Mouse (Mus musculus) right cerebral cortex, postnatal 25 days (tissue): ENCODE measurements around the gene Apobr.
A peak's percentile ranks its signal among the peaks of the same experiment; 100 is the strongest.

Experiments used
- DNase-seq: peaks from one replicate; pipeline ENCODE4 v3.0.0; 2022

Apobr gene

DNA sequence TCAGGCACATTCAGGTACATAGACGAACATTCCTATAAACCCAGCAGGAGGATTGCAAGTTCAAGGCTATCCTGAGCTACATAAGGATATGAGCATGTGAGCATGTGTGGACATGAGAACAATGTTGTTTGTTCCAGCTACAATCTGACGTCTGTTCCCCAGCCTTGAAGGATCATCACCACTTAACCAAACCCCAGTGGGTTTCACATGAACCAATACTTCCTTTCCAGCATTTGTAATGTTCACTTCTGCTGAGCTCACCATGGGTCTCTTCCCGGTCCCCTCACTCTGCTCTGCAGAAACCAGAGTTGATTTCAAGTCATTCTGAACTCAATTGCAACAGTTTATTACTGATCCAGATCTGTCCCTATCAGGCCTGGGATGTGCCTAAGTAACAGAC lies 17.9 kb downstream of the Apobr start:
- no peak for DNase-seq

DNA sequence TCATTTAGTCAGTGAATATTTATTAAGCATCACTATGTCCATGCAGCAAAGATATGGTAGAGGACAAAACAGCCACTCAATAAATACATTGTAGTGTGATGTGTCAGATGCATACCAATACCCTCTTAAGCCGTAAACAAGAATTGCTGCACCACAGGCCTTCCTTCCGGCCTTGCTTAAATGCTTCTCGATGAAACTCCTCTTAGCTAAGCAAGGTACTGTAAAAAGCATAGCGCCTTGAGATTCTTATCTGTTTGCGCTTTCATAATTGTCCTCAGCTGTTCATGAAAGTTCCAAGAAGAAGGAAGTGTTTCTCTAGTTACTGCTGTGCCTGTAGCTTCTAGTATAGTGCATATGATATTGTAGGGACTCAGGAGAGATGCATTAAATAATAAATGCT lies 21.9 kb downstream of the Apobr start:
- DNase-seq: no peak

DNA sequence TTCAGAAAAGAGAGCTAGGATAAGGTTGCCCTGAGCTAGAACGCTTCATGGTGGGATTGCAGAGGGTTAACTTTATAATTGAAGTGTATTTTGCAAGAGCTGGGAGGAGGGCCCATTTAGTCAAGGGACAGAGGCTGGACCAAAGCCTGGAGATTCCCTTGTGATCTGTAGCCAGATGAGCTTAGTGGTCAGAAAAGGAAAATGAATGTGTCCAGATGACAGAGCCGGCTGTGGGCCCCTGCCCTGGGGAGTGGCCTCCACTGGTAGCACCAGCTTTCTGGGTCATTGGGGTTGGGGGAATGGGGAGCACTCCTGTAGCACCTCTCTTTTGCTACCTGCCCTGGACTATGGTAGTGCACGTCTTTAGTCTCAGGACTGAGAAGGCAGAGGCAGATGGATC lies 22.3 kb downstream of the Apobr start:
- DNase-seq: no peak

DNA sequence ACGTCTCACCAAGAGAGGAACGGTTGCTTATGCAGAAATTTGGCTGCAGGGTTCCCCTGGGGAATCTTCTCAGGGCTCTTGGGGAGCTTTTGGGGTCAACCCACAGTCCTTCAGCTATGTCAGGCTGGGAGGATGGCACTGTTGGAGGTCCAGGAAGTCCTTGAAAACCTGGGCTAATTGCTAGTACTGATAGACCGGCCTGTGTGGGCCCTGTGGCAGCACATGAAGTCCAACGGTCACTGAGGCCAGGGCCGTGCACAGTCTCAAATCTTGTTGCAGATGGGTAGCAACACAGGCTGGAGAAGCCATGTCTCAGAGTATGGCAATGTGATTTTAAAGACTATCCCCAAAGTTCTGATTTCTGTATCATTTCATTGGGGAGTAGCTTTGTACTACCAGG lies 23.1 kb downstream of the Apobr start:
- no peak for DNase-seq

DNA sequence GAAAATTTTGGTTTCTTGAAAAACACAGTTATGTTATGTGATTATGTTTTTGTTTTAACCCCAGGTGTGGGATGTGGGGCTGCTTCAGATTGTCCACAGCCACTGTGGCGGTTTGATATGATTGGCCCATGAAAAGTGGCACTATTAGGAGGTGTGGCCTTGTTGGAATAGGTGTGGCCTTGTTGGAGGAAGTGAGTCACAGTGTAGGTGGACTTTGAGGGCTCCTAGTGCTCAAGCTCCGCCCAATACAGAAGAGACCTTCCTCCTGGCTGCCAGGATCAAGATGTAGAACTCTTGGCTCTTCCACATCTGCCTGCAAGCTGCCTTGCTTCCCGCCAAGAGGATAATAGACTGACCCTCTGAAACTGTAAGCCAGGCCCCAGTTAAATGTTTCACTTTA lies 28.0 kb downstream of the Apobr start:
- no peak for DNase-seq

DNA sequence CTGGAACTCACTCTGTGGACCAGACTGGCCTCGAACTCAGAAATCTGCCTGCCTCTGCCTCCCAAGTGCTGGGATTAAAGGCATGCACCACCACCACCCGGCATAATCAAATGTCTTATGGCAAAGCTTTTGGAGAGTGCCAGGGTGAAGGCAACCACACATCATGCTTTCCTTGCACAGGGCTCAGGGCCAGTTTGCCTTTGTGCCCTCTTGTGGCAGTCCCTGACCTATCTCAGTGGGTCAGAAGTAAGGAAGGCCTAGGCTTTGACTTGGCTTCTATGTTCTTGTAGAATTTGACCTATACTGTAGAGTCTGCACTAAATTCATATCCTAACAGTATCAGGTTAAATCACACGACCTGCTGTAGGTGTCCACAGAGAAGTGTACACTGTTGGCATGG lies 32.0 kb downstream of the Apobr start:
- no peak for DNase-seq

DNA sequence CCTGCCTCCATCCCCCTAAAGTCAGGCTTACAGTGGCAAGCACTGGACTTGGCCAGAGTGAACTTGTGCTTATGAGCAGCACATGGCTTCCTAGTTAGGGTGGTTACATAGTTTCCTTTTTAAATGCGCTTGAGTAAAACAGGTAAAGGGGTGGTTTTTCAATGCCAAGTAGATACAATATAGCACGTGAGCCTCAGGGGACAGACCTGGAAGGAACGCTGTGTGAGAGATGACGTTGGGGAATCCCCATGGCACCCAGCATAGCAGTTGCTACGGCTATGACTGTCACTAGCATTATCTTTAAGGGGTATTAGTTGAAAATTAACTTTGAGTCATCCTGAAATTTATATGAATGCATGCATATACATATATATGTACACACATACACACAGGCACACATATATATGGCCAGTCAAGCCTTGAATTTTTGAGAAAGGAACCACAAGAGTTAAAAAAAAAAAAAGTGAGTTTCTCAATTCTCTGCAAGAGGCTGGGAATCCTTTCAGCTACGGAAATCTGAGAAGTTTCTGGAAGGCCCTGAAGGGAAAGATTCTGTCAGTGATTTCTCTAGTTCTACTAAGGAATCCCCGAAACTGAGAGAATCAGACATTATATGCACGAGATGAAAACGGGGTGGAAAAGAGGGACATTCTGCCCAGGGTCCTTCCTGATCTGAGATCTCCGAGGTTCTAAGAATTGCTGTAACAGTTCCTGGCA lies 35.0 kb downstream of the Apobr start:
- no peak for DNase-seq

DNA sequence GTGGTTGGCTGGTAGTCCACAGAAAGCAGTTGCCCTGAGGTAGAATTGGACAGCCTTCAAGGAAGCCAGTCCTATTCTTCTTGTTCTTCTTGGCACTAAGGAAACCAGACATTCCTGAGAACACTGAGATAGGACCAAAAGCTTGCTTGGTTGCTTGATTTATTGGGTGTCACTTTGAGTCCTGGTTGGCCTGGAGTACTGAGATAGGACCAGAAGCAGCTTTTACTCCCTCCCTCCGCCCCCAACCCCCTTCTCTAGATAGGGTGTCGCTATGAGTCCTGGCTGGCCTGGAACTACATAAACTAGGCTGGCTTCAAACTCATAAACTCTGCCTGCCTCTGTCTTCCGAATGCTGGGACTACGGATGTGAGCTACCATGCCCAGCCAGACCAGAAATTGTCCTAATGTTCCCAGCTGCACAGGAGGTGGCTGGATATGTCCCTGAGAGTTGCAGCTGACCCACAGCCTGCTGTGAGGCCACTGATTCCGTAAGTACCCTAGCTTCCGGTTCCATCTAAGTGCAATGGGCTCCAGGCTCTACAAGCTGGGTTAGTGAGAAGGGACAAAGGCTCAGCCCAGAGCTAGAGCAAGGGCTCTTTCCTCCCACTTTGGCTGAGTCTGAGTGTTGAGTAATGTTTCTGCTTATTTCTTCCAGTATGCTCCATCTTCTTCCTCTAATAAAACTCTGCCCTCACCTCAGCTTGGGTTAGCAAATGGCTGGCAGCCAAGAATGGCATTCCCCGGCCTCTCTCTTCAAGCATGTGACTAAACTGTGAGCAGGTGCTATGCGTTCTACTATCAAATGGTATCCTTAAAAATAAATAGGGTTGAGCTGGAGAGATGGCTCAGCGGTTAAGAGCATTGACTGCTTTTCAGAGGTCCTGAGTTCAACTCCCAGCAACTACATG lies 37.0 kb downstream of the Apobr start:
- DNase-seq: no peak

DNA sequence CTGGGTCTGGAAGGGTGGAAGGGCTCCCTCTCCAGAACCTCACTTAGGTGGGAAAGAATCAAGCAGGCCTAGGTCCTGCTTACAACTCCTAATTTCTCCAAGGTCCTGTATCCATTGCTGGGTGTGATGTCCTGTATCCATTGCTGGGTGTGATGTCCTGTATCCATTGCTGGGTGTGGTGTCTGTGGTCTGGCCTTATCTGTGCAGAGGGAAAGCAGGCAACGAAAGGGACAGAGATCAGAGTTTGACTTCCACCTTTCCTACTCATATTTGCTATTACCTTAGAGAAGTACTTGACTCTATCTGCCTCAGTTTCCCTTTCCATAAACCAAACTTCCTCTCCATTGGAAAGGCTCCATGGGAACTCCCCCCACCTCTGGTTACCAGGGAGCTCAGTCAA lies 38.6 kb downstream of the Apobr start:
- no peak for DNase-seq

DNA sequence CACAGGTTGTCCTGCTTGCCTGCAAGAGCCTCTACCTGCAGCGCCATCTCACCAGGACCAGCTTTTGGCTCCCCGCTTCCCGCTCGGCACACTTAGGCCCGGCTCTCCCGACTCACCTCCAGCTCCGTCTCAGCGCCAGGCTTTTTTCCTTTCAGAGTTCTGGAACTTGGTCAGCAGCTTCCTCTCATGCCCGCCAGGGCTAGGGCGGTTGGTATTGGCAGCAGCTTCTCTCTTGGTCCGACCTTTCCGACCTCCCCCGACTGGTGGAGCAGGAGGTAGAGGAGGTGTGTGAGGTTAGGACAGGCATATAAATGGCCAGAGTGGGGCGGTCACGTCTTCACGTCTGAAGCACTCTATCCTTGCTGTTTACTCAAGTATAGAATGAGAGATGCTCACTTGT lies 40.0 kb downstream of the Apobr start:
- DNase-seq: no peak

DNA sequence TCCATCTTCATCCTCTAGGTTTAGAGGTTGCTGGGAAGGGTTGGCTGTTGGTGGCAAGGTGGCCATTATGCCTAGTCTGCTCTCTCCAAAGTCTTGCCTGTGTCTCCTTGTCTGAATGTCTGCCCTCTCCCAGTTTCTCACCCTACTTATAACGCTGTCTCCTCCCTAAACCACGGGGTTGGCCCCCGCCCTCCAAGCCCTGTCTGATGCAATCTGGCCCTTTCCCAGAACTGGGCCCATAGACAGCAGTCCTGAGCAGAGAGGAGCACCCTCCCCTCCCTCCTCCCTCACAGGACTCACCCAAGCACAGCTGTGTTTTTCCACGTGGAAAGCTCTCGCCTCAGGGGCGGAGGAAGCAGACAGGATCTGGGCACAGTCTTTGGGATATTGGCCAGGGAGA lies 40.6 kb downstream of the Apobr start:
- peak; percentile 29 for DNase-seq

DNA sequence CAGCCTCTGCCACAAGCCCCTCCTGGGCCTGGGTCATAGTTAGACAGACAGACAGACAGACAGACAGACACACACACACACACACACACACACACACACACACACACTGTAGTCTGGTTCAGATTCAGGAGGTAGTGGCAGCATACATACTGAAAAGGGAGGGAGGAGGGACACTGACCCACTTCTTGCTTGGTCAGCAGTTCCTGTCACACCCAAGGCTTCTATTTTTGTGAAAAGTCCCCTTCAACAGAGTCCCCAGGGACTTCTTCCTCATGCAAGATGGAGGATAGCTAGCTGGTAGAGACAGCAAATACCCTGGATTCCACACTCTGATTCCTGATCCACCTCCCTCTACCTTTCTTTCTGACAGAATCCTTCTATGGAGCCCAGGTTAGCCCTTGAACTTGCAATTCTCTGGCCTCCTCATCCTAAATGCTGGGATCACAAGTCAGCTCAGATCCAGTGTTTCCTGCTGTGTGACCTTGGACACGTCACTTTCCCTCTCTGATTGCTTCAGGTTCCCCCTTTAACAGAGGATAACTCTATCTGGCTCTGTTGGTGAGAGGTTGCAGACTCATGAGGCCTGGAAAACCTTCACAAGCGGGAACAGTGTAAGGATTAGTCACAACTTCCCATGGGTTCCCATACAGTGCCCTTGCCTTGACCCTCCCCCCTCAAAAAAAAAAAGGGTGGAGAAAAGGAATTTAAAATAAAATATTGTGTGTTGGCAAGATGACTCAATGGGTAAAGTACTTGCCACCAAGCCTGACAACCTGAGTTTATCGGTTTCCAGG lies 41.3 kb downstream of the Apobr start:
- DNase-seq: no peak

DNA sequence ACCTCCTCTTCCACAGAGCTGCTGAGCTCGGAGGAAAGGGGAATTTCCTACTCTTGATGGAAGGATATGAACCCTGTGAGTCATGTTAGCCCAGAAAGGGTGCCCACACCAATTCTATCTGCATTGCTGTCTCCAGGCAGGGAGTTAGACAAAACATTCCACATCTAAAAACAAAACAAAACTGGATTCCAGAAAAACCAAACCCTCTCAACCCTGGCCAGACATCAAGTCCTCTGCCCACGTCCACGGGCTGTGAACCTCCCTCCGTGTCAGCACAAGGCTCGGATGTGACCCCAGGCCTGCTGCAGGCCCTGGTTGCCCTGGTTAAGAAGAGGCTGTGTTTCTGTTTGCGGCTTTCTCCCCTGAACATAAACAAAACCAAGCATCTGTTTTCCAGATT lies 43.4 kb downstream of the Apobr start:
- DNase-seq: no peak

DNA sequence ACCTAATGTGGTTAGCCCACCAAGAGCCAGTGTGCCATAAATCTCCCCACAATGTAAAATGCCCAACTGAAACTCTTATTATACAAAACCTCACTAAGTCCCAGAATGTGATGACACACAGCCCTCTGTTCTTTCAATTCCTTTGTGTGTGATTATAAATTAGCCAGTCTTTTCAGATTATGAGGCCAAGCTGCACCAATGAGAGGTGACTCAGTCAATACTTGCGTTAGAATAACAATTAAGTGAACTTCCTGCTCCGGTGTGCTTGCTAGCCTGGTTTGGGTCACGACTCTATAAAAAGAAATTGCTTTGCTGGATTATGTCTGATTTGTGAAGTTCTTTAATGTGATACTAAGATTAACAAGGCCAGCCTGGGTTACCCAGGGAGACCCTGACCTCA lies 45.2 kb downstream of the Apobr start:
- no peak for DNase-seq

DNA sequence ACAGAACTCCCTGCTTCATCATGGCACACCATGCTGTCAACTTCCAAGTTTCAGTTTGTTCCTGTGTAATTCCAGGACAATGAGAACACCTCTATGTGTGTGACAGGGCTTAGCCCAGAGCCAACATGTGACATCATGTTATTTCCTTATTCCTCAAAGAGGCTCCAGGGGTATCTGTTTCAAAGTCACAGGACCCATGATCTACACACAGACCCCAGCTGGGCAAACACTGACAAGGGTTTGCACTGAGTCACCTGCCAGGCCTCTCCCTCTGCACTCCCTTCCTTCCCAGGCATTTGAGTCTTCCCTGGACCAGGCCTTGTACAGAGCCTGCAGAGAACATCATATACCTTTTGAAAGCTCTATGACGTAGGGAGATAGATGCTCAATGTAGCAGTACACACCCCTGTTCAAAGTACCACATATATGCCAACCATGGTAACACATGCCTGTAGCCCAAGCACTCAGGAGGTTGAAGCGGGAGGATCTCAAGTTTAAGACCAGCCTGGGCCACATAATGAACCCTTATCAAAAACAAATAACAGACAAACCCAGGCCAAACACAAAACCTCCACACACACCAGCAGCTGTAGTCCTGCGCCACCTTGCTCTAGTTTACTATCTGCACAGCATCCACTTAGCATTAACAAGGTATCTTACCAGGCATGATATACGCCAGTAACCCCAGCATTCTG lies 46.2 kb downstream of the Apobr start, which contains the start of gene Nupr1:
Nupr1 (minus strand) TSS at position 38 of the 695 bp plus-strand sequence.
- no peak for DNase-seq

DNA sequence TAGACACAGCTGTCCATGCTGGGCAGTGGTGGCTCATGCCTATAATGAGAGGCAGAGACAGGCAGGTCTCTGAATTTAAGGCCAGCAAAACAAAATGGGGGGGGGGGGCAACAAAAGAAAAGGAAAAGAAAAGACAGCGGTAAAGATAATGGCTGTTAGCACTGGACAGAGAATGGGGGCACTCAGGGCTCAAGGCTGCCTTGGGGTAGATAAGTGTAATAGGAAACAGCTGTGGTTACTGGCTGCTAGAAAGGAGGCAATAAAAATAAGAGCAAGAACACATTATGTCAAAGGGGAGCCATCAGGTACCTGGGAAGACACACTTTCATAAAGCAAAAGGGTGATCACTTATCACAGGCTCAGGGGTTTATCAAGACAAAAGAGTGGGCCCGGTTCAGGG lies 47.7 kb downstream of the Apobr start:
- DNase-seq: no peak

DNA sequence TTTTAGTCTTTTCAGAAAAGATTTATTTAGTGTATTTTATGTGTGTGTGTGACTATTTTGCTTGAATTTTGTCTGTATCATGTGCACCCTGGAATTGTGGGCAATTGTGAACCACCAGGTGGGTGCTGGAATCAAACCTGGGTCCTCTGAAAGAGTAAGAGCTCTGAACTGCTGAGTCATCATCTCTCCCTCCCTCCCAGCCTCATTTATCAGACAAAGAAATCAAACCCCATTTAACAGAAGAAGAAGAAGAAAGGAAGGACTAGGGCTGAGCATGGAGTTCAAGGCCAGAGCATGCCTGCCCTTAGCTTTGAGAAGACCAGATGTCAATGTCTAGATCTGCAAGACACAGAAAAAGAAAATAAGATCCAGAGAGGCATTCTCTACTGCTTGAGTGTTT lies 50.6 kb downstream of the Apobr start:
- DNase-seq: no peak

DNA sequence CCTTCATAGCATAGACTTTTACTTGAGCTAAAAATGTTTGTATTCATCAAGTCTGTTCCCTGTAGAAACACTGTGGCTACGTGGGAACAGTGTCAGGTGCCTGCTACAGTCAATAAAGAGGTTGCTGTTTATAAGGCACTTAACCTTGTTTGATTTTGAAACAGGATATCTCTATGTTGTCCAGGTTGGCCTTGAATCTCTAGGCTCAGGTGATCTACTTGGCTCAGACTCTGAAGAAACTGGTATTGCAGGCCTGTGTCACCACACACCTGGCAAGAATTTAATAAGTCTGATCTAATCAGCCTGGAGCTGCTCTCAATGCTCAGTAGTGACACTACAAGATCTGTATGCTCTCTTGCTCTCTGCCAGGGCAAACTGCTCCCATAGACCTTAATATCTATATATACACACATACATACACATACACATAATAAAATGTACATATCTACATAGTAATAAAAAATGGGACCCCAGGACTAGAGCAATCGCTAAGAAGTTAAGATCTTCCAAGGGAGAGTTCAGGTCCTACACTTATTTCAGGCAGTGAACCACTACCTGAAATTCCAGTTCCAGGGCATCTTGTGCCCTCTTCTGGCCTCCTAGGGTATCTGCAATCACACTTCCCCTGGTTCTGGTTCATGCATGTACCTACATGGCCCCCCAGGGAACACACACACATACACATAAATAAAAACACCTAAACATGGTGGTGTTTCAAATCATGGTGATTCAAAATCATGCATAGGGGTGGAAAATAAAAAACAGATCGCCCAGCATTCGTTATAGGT lies 52.2 kb downstream of the Apobr start:
- DNase-seq: no peak
